Mouse (Mus musculus): ENCODE results near the gene Sox6. TPM values are rescaled to one million over a fixed set of nuclear protein-coding genes. Genes with fewer than 3 reads are reported as not detected.
A peak's percentile ranks its signal among the peaks of the same experiment; 100 is the strongest.

The Sox6 gene
- total RNA-seq, 2 experiments from 2014 or later: 111 to 116 TPM

DNA sequence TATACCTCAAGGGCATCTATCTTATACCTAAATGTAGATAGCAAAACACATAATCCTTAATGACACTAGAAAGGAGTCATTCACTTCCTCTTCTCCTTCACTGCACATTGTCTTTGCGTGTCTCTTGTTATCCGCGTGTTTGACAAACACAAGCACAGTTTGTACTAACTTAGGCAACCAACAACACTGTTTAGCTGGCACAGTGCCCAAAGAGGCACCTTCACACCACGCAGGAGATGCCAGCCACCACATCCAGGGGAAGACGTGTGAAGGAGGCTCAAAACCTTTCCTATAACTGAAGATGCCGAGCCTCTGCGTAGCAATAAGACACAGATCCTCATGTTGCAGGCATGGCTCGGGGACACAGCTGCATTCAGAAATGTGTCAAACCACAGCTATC, 345.4 kb downstream of the Sox6 start:
- peak; percentile 6 for DNase-seq
- intact Hi-C loops (cut with DNase I; ENCODE audit: low total_unique reads): no loop called here

GRCm38 (mm10) chr7:115691091-115691490, 347.5 kb downstream of the Sox6 start:
- intact Hi-C loops (cut with DNase I; ENCODE audit: low total_unique reads): no loop called here

GRCm38 (mm10) chr7:115686687-115687086, 351.9 kb downstream of the Sox6 start:
- no peak for DNase-seq

More at GRCm38 (mm10) chr7:115691091-115691490, 347.5 kb downstream of the Sox6 start:
- no peak for DNase-seq

GRCm38 (mm10) chr7:115684142-115684541, 354.5 kb downstream of the Sox6 start:
- intact Hi-C loops (cut with DNase I; ENCODE audit: low total_unique reads): no loop called here

More at GRCm38 (mm10) chr7:115686687-115687086, 351.9 kb downstream of the Sox6 start:
- intact Hi-C loops (cut with DNase I; ENCODE audit: low total_unique reads): no loop called here

DNA sequence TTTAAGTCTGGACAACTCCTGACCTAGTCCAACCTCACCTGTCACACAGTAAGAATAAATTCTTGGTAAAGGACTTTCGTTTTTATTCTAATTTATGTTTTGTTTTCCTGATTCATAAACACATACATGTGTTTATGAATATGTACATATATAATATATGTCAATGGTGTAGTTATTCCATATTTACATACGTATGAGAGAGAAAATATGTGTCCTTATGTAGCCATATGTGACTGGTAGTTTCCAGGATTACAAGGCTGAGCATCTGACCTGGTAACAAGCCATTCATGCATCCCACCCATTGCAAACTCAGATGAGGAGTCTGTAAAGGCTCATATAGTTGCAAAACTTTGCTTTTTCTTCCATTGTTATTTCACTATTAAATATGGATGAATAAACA, 366.8 kb downstream of the Sox6 start:
- DNase-seq: no peak
- intact Hi-C loops (cut with DNase I; ENCODE audit: low total_unique reads): no loop called here

More at GRCm38 (mm10) chr7:115684142-115684541, 354.5 kb downstream of the Sox6 start:
- DNase-seq: no peak

GRCm38 (mm10) chr7:115671272-115671671, 367.3 kb downstream of the Sox6 start:
- DNase-seq: no peak
- intact Hi-C loops (cut with DNase I; ENCODE audit: low total_unique reads): no loop called here

- DNase-seq: peak; percentile 32
- intact Hi-C loops (cut with DNase I; ENCODE audit: low total_unique reads): no loop called here
These were observed 369.2 kb downstream of the Sox6 start for GRCm38 (mm10) chr7:115669207-115670004.

DNA sequence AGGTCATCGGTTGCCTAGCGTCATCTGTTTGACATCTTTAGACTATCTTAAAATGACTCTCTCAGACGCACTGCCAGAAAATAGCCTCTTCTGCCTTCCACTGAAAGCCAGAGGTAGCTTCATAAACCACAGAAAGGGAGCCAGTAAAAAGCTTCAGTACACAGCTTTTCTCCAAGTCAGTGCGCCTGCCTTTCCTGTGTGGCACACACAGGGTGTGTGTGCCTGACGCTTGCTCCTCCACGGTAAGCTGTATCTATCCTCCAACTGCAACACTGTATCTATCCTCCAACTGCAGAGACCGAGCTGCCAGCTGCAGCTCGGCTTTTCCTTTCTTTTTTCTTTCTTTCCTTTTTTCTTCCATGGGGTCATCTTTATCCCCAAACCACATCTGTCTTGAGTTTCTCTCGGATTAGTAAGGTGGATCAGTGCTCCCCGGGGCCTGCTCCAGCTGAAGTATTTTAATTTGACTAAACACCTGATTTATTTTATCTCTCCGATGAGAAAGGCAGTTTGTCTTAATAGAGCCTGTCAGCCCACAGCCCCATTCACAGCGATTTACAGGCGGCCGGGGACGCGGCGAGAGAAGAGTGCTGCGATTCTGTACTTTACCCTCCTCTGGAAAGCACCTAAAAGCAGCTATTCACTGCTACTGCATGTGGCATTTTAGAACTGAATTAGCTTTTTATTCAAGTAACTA, 371.8 kb downstream of the Sox6 start:
- DNase-seq: no peak
- intact Hi-C loops (cut with DNase I; ENCODE audit: low total_unique reads): no loop called here

GRCm38 (mm10) chr7:115663399-115663798, 375.2 kb downstream of the Sox6 start:
- DNase-seq: no peak
- intact Hi-C loops (cut with DNase I; ENCODE audit: low total_unique reads): no loop called here

DNA sequence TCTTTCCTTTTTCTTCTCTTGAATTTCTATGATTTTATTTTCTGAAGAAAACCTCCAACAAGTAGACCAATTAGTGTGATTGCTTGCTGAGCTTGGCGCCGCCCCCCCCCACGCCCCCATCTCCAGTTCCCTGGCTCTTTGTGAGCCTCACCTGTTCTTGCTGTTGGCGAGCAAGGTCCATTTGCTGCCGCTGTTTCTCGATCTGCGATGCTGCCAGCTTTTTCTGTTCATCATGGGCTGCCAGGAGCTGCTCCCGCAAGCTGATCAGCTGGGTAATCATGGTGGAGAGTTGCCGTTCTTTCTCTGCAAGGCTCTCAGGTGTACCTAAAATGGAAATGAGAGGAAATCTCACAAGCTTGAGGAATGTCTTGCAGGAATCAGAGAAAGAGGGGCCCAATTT, 376.5 kb downstream of the Sox6 start:
- DNase-seq: peak; percentile 5
- intact Hi-C loops (cut with DNase I; ENCODE audit: low total_unique reads): no loop called here

- DNase-seq: no peak
- intact Hi-C loops (cut with DNase I; ENCODE audit: low total_unique reads): no loop called here
These were observed 391.9 kb downstream of the Sox6 start for GRCm38 (mm10) chr7:115646696-115647095.

DNA sequence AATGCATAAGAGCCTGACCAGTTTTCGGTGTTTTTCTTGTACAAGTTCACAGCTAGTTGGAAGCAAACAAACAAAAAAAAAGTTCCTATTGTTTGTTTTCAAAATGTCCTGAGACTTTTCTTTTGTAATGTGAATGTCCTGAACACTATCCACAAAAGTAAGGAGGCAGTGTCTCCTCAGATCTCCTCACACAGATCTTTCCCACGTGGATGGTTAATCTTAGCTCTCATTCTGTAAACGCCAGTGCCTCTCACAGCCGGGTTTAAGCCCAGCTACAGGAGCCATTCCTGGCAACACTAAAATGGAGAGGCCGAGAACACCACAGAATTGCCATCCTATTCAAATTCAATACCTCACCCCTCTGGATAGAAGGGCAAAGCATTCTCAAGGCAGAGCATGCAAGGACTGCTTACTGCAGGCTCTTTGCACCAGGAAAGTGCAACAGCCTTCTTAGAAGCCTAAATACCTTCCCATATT, 392.6 kb downstream of the Sox6 start:
- intact Hi-C loops (cut with DNase I; ENCODE audit: low total_unique reads): no loop called here
- no peak for DNase-seq

DNA sequence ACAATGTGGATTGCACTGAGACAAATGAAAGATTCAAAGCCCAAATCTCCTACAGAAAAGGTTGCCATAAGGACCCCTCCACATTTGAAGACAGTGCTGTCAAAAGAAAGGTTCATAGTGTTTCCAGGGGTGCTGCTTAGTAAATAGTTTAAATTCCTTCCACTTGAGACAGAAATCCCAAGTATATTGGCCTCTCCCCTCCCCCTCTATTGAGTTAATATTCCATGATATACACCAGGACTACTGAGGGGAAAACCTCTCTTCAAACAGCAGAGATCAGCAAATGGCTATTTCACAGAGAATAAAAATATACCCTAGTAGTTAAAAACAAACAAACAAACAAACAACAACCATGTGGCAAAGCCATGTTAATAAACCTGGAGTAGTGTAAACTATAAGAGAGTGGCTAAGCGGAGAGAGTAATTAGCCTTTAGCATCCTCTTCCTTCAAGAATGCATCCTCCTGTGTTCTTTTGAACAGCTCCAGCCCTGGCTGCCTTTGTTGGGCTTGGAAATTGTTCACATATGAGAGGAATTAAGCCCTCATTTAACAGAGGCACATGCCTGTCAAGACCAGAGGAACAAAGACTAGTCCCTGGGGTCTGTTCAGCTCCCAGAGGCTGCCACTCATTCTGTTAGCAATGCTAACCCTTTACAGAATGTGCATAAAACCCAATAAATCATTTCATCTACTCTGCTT, 393.2 kb downstream of the Sox6 start:
- DNase-seq: no peak
- intact Hi-C loops (cut with DNase I; ENCODE audit: low total_unique reads): no loop called here

DNA sequence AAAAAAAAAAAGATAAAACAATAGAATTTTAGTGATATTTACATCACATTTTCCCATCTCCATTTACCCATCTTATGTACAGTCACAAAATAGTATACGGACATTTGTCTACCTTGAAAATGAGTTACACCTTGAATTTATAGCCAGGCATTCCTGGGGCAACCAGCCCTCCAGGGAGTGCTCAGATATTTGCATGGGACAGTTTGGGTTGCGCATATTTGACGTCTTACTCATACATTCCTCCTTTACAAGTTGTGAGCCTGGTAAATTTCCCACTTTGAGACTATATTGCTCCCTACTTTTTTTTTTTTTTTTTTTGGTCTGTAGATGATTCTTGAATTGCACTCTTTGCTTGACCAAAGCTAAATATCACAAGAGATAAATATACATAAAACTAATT, 407.9 kb downstream of the Sox6 start:
- intact Hi-C loops (cut with DNase I; ENCODE audit: low total_unique reads): no loop called here
- no peak for DNase-seq

DNA sequence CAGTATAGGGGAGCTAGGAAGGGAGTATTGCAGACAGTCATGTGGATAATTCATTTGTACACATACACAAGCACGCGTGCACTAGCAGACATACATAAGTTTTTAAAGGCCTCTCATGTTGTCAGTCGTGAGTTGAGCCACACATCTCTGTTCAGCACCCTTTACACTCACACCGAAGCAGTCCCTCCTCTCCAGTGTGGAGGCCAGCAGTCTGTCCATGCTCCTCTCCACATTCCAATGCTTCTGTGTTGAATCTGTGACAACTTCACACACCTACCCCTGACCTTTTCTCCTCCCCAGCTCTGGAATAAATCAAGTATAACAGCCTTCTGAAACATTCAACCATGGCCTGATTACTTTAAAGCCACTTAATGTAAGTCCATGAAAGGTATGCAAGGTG, 408.3 kb downstream of the Sox6 start:
- DNase-seq: no peak
- intact Hi-C loops (cut with DNase I; ENCODE audit: low total_unique reads): no loop called here

DNA sequence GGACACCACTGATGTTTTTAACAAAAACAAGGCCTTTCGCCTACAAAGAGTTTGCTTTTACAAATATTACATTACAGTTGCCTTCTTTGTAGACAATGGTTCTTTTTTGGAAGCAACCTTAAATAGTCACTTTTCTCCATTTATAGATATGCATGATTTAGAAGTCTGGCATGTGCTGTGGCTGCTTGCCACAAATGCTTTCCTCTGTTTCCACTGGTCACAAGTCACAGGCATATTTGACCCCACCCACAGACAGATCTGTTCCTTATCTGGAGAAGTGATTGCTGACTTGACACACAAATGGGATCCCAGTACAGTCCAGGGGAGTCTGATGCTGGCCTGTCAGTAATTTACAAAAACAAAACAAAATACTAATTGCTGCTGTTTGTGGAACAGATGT, 409.8 kb downstream of the Sox6 start:
- intact Hi-C loops (cut with DNase I; ENCODE audit: low total_unique reads): no loop called here
- no peak for DNase-seq

DNA sequence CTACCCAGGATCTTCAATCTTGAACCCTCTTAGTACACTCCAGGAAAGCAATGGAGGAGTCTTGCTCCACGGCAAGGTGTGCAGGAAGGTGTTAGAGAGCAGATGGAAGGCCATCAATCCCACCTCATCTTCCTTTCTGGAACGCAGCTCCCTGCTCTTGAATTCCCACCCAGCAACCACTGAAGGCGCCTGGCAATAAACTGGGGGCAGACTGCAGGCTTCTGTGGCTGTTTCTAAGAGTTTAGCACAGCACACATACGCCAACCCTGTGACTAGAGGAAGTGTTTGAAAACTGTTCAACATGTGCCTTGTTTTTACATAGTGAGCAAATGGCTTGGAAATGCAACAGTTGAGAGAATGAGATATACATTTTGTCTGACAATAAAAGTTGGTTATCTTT, 412.6 kb downstream of the Sox6 start:
- no peak for DNase-seq
- intact Hi-C loops (cut with DNase I; ENCODE audit: low total_unique reads): no loop called here

DNA sequence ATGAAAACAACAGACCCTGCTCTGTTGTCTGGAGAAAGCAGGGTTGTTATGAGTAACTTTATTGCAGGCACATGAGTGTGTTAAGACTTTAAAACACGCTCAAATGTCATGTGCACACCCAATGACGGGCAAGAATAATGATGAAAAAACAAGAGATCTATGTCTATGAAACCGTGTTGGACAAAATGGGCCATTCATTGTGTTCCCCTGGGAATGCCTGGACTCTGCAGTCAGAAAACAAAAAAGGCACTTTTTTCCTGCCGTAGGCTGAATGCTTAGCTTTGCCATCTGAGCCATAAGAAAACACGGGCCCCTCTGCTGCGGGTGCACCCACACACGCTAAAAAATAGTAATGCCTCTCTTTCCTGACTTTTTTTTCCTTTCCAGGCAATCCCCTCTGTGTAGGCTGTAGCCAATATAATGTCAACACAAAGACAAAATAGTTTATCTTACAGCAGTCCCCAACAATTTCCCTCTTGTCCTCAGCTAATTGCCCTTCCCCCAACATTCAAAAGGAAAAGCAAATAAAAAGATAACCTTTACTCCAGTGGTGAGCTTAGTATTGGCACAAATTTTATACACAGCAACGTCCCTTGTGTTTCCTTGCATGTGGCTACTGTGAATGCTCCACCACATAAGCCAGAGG, 413.6 kb downstream of the Sox6 start:
- intact Hi-C loops (cut with DNase I; ENCODE audit: low total_unique reads): no loop called here
- no peak for DNase-seq

- intact Hi-C loops (cut with DNase I; ENCODE audit: low total_unique reads): no loop called here
- no peak for DNase-seq
These were observed 414.1 kb downstream of the Sox6 start for GRCm38 (mm10) chr7:115624451-115624850.
